Mouse (Mus musculus) Patski (cell line): ENCODE results near the gene Slc41a2. TPM values are rescaled to one million over a fixed set of nuclear protein-coding genes. Genes with fewer than 3 reads are reported as not detected.

ENCODE experiments used
- ATAC-seq: fragments of 100-300 bp; one replicate; pipeline ENCODE4 v1.8.0; 2021
- CTCF ChIA-PET: fragments of 350-600 bp; sonication (Branson Sonifier 250); formaldehyde crosslinking; loops from one replicate; lab custom pipeline; 2022; ENCODE audit warnings: inconsistent platforms; lab: Charles Lee
- POLR2A ChIA-PET: fragments of 350-600 bp; sonication (Branson Sonifier 250); formaldehyde crosslinking; loops from one replicate; lab custom pipeline; 2022; ENCODE audit warnings: antibody characterized with exemption, inconsistent platforms; lab: Charles Lee
- DNase-seq: peaks from one replicate; pipeline ENCODE4 v3.0.0-alpha.2; 2011; ENCODE audit warnings: low read depth, low spot score
- H3K27me3 ChIP-seq: fragments of 371-371 bp; one replicate; pipeline ENCODE4 v1.5.1; 2021
- CTCF ChIP-seq: fragments of 100-300 bp; IDR thresholded peaks from one replicate; pipeline ENCODE4 v1.5.1; 2021
- in situ Hi-C: fragments of 300-500 bp; cut with MboI; formaldehyde crosslinking; loops from 3 replicates; pipeline ENCODE4 v1.11.1; 2018; ENCODE audit warnings: low pct_unique_long_range_greater_than_20kb, mixed read lengths
- polyA plus RNA-seq: library from polyadenylated mRNA; unstranded; gene quantifications from one replicate; pipeline ENCODE4 v1.2.3, GENCODE M21; 2021

Gene Slc41a2
- polyA plus RNA-seq, 1 experiment from 2014 or later = 30.0 TPM

GRCm38 (mm10) chr10:83374045-83374656, 36.5 kb upstream of the Slc41a2 start:
- ATAC-seq (no peak), DNase-seq (no peak)
- POLR2A ChIA-PET = no interaction called here
- CTCF ChIA-PET = no interaction called here
- in situ Hi-C loops = no loop called here
- no peaks in the 10 kb centered on the region for H3K27me3 ChIP-seq
- no peak for TF ChIP-seq CTCF

- ATAC-seq (no peak), DNase-seq (no peak)
- ChIA-PET POLR2A (no interaction called here), CTCF (no interaction called here)
- in situ Hi-C loops = no loop called here
- no peaks in the 10 kb centered on the region for H3K27me3 ChIP-seq
- TF ChIP-seq CTCF = no peak
Observed at GRCm38 (mm10) chr10:83368918-83369317, 31.2 kb upstream of the Slc41a2 start.

GRCm38 (mm10) chr10:83363451-83363850, 25.8 kb upstream of the Slc41a2 start:
- CTCF ChIA-PET = interaction anchor here (1.2 kb wide), 1 partner anchor 9 kb away, joined by 4 read pairs; no protein-coding TSS in a partner anchor
- TF ChIP-seq CTCF = no peak

GRCm38 (mm10) chr10:83361643-83362382, 24.1 kb upstream of the Slc41a2 start:
- ATAC-seq (no peak), DNase-seq (no peak)
- CTCF ChIA-PET = no interaction called here
- POLR2A ChIA-PET = interaction anchor here (0.7 kb wide), 1 partner anchor 498 kb away, joined by 4 read pairs; no protein-coding TSS in a partner anchor
- peak; percentile 67 for TF ChIP-seq CTCF
- in situ Hi-C loops = loop anchor here (5.0 kb wide), 1 partner anchor 180 kb away; the partner anchor contains the start of gene Washc4
- H3K27me3 ChIP-seq = no peaks in the 10 kb centered on the region

More at GRCm38 (mm10) chr10:83363451-83363850, 25.8 kb upstream of the Slc41a2 start:
- no peak for DNase-seq
- ATAC-seq = no peak
- no peaks in the 10 kb centered on the region for H3K27me3 ChIP-seq
- POLR2A ChIA-PET = interaction anchor here (0.6 kb wide), 1 partner anchor 24 kb away, joined by 3 read pairs; no protein-coding TSS in a partner anchor
- in situ Hi-C loops = loop anchor here (5.0 kb wide), 1 partner anchor 179 kb away; the partner anchor contains the start of gene Washc4

- DNase-seq = no peak
- POLR2A ChIA-PET = interaction anchor here (0.8 kb wide), 1 partner anchor 553 kb away, joined by 3 read pairs; no protein-coding TSS in a partner anchor
- ATAC-seq = peak; percentile 52
Observed at GRCm38 (mm10) chr10:83360356-83360755, 22.7 kb upstream of the Slc41a2 start.

GRCm38 (mm10) chr10:83359956-83360355, 22.3 kb upstream of the Slc41a2 start, which contains the start of gene D10Wsu102e:
D10Wsu102e (plus strand) TSS chr10:83360221.
- ChIA-PET CTCF (interaction anchor here (0.7 to 1.2 kb wide), 2 partner anchors 19 to 149 kb away, joined by 3 read pairs; no protein-coding TSS in a partner anchor), POLR2A (interaction anchor here (0.8 kb wide), 1 partner anchor 553 kb away, joined by 3 read pairs; no protein-coding TSS in a partner anchor)
- peak; percentile 85 for ATAC-seq
- H3K27me3 ChIP-seq = no peaks in the 10 kb centered on the region
- no peak for TF ChIP-seq CTCF
- in situ Hi-C loops = loop anchor here (5.0 to 10.0 kb wide), 4 partner anchors 135 to 565 kb away; partner anchors contain the start of gene Washc4
- peak; percentile 59 for DNase-seq

More at GRCm38 (mm10) chr10:83360356-83360755, 22.7 kb upstream of the Slc41a2 start:
- in situ Hi-C loops = loop anchor here (5.0 kb wide), 1 partner anchor 182 kb away; the partner anchor contains the start of gene Washc4
- TF ChIP-seq CTCF = no peak
- CTCF ChIA-PET = no interaction called here
- no peaks in the 10 kb centered on the region for H3K27me3 ChIP-seq

- DNase-seq = no peak
- in situ Hi-C loops = loop anchor here (10.0 kb wide), 3 partner anchors 135 to 565 kb away; no protein-coding TSS in a partner anchor
- no peak for ATAC-seq
- H3K27me3 ChIP-seq = no peaks in the 10 kb centered on the region
- TF ChIP-seq CTCF = no peak
- ChIA-PET CTCF (interaction anchor here (0.7 to 1.2 kb wide), 2 partner anchors 19 to 150 kb away, joined by 3 read pairs; no protein-coding TSS in a partner anchor), POLR2A (no interaction called here)
Observed at GRCm38 (mm10) chr10:83359451-83359850, 21.8 kb upstream of the Slc41a2 start.

- CTCF ChIA-PET = interaction anchor here (1.0 to 1.1 kb wide), 2 partner anchors 57 to 446 kb away, joined by 3 to 5 read pairs; no protein-coding TSS in a partner anchor
Observed at GRCm38 (mm10) chr10:83356416-83356815, 18.7 kb upstream of the Slc41a2 start.

GRCm38 (mm10) chr10:83354333-83354719, 16.6 kb upstream of the Slc41a2 start:
- DNase-seq = no peak
- no peaks in the 10 kb centered on the region for H3K27me3 ChIP-seq
- in situ Hi-C loops = loop anchor here (10.0 kb wide), 3 partner anchors 130 to 560 kb away; no protein-coding TSS in a partner anchor

More at GRCm38 (mm10) chr10:83356416-83356815, 18.7 kb upstream of the Slc41a2 start:
- TF ChIP-seq CTCF = no peak
- H3K27me3 ChIP-seq = no peaks in the 10 kb centered on the region
- ATAC-seq (no peak), DNase-seq (no peak)
- POLR2A ChIA-PET = interaction anchor here (0.5 kb wide), 1 partner anchor 21 kb away, joined by 3 read pairs; no protein-coding TSS in a partner anchor
- in situ Hi-C loops = loop anchor here (10.0 kb wide), 3 partner anchors 132 to 562 kb away; no protein-coding TSS in a partner anchor

More at GRCm38 (mm10) chr10:83354333-83354719, 16.6 kb upstream of the Slc41a2 start:
- ChIA-PET POLR2A (interaction anchor here (0.6 kb wide), 1 partner anchor 16 kb away, joined by 7 read pairs; no protein-coding TSS in a partner anchor), CTCF (interaction anchor here (1.0 to 2.1 kb wide), 12 partner anchors 9 to 445 kb away, joined by 3 to 9 read pairs (median 4); partner anchors contain the start of gene Slc41a2)
- peak; percentile 72 for ATAC-seq
- TF ChIP-seq CTCF = peak; percentile 63
